Mouse (Mus musculus) ES-Bruce4 (cell line): Measurements from ENCODE around the gene Gm960.

Source experiments
- CTCF ChIP-seq: IDR thresholded peaks from one replicate; pipeline ENCODE4 v1.8.1; 2011; ENCODE audit warnings: low read depth, low read length
- POLR2A ChIP-seq: IDR thresholded peaks from one replicate; pipeline ENCODE4 v1.8.1; 2011; ENCODE audit warnings: low read length; ENCODE audit not compliant: insufficient read depth

DNA sequence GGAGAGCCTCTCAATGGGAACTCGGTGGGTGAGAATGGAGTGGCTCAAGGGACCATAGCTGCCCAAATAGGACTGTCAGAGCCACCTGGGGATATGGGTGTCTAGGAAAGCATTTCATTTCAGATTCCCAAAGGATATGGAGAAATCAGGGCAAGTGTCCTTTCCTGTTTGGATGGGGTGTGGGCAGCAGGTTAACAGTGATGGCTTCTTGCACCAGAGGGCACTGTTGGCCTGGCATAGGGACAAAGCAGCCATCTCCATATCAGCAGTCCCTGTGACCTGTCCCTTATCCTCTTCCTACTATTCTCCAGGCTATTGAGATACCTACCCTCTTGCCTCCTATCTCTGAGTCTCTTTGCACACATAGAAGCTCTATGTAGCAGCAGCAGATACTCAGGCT is 109.4 kb downstream of the Gm960 start:
- TF ChIP-seq POLR2A (no peak), CTCF (peak; percentile 21)
